Mouse (Mus musculus) liver, embryonic 14.5 days (tissue): ENCODE measurements around the gene Kcnma1.

Source experiments
- CTCF ChIP-seq: IDR thresholded peaks from 2 replicates; pipeline ENCODE4 v1.5.1; 2016; ENCODE audit warnings: antibody characterized with exemption, low read depth, control low read depth
- EP300 ChIP-seq: IDR thresholded peaks from 2 replicates; pipeline ENCODE4 v1.6.1; 2016; ENCODE audit warnings: antibody characterized with exemption, low read depth

DNA sequence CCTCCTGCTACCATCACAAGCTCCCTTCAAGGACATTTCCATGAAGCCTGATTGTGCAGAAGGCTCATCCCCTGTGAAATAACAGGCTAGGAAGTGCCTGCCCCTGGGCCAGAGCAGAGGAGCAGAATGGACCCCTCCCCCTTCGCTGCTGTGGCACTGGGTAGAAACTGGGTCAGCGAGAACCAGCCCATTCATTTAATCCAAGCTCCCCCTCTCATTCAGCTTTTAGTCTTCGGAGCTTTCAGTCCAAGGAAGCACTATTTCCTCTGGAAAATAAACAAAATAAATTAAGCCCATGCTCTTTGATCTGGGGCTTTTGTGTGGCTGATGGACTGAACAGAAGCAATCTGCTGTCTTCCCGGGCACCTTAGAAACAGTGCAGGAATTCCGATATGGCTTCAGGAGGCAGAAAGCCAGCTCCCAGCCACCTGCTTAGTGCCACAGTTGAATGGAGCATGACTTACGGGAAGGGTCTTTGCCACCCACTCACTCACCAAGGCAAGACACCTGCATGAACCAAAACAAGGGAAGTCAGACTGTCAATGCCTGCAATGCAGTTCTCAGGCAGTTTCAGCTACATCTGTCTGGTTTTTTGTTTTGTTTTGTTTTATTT is 165.7 kb downstream of the Kcnma1 start:
- TF ChIP-seq EP300 = no peak
- TF ChIP-seq CTCF = no peak
